Mouse (Mus musculus) heart, embryonic 14.5 days (tissue): ENCODE measurements around the gene Erbb3. TPM values are rescaled to one million over a fixed set of nuclear protein-coding genes. Genes with fewer than 3 reads are reported as not detected.
A peak's percentile ranks its signal among the peaks of the same experiment; 100 is the strongest.
"Not testable (repeated sequence)": the region's sequence is repeated elsewhere in the genome, so short reads cannot be mapped to it uniquely, and the experiment has no call there.

Experiments used
- ATAC-seq: fragments of 200-750 bp; cut with Nextera tagmentation; 2 replicates; pipeline ENCODE4 v1.8.0; 2017; ENCODE audit warnings: low read depth, moderate TSS enrichment; ENCODE audit not compliant: insufficient number of reproducible peaks, insufficient read depth, low FRiP score
- H3K27ac ChIP-seq, 2 experiments: fragments of 200-500 bp in 1 of 2; fragments of 300-500 bp in 1 of 2; sonication (generic) in 1 of 2; replicated peaks in 1 of 2; 2 replicates each; pipeline ENCODE4 v1.5.1; 2012 to 2014; ENCODE audit warnings: low read depth in 2 of 2, low read length in 2 of 2, control low read depth in 1 of 2, mild to moderate bottlenecking in 1 of 2, mixed read lengths in 1 of 2; ENCODE audit not compliant: control insufficient read depth in 1 of 2, insufficient read depth in 1 of 2
- H3K27me3 ChIP-seq: fragments of 300-500 bp; sonication (generic); 2 replicates; pipeline ENCODE4 v1.6.1; 2014; ENCODE audit warnings: mild to moderate bottlenecking, low read length, control low read depth; ENCODE audit not compliant: control insufficient read depth, insufficient read depth
- H3K36me3 ChIP-seq: fragments of 300-500 bp; sonication (generic); 2 replicates; pipeline ENCODE4 v1.6.1; 2014; ENCODE audit warnings: mild to moderate bottlenecking, control low read depth, low read length, mixed read lengths; ENCODE audit not compliant: control insufficient read depth, insufficient read depth
- H3K4me1 ChIP-seq, 2 experiments: fragments of 200-500 bp in 1 of 2; fragments of 300-500 bp in 1 of 2; sonication (generic) in 1 of 2; 2 replicates each; pipeline ENCODE4 v1.6.1; 2012 to 2014; ENCODE audit warnings: low read length in 2 of 2, control low read depth in 1 of 2, mixed read lengths in 1 of 2; ENCODE audit not compliant: control insufficient read depth in 2 of 2, insufficient read depth in 2 of 2
- H3K4me2 ChIP-seq: fragments of 300-500 bp; sonication (generic); 2 replicates; pipeline ENCODE4 v1.6.1; 2014; ENCODE audit warnings: mild to moderate bottlenecking, low read length
- H3K4me3 ChIP-seq, 2 experiments: fragments of 200-500 bp in 1 of 2; fragments of 300-500 bp in 1 of 2; sonication (generic) in 1 of 2; 2 replicates each; pipeline ENCODE4 v1.5.1; 2012 to 2014; ENCODE audit warnings: low read length in 2 of 2, mild to moderate bottlenecking in 2 of 2, control low read depth in 1 of 2, low read depth in 1 of 2, moderate library complexity in 1 of 2; ENCODE audit not compliant: control insufficient read depth in 1 of 2, insufficient read depth in 1 of 2
- H3K9ac ChIP-seq: fragments of 300-500 bp; sonication (generic); 2 replicates; pipeline ENCODE4 v1.6.1; 2014; ENCODE audit warnings: mild to moderate bottlenecking, low read length
- H3K9me3 ChIP-seq: fragments of 300-500 bp; sonication (generic); 2 replicates; pipeline ENCODE4 v1.6.1; 2016; ENCODE audit warnings: low read length, control low read depth; ENCODE audit not compliant: control insufficient read depth
- WGBS: fragments of 180-500 bp; shearing (Covaris S2); extraction: QIAGEN DNeasy Blood & Tissue Kit; methylation state at CpG from one replicate; pipeline ENCODE4 v1.1.7; 2014; 5-methylcytosine and 5-hydroxymethylcytosine counted together
- polyA plus RNA-seq: library from polyadenylated mRNA; unstranded; fragments of >200 nt; fragmentation: Nextera tagmentation; extraction: Ambion mirVana; gene quantifications from 2 replicates; pipeline ENCODE4 v1.2.1, GENCODE M21; 2014

Erbb3 gene
- polyA plus RNA-seq, 1 experiment from 2014 or later, result 2.9 TPM

DNA sequence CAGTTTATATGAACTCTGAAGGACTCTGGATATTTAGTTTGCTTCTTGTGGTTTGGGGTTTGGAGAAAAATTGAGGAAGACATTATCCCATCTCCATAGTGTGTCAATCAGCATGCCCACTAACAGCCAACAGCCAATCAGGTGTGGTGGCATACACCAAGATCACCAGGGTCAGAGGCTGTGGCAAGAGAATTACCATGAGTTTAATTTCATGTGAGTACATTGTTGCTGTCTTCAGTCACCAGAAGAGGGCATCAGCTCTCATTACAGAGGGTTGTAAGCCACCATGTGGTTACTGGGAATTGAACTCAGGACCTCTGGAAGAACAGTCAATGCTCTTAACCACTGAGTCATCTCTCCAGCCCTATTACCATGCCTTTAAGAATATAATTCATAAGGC lies 33.2 kb downstream of the Erbb3 start:
- H3K9ac ChIP-seq, result no peak overlapping the region
- H3K27ac ChIP-seq, result no peak overlapping the region
- H3K4me1 ChIP-seq, result no peaks in the 10 kb centered on the region
- no peak overlapping the region for H3K4me3 ChIP-seq
- no peak for ATAC-seq
- no peaks in the 10 kb centered on the region for H3K27me3 ChIP-seq
- peaks cover 43% of the 10 kb centered on the region for H3K36me3 ChIP-seq
- H3K9me3 ChIP-seq, result no peaks in the 10 kb centered on the region
- H3K4me2 ChIP-seq, result no peak overlapping the region

GRCm38 (mm10) chr10:128555567-128555966 lies 33.9 kb downstream of the Erbb3 start:
- not testable (repeated sequence) for H3K9ac ChIP-seq, H3K27ac ChIP-seq, H3K9me3 ChIP-seq, H3K4me3 ChIP-seq, H3K27me3 ChIP-seq, H3K4me2 ChIP-seq, ATAC-seq, H3K4me1 ChIP-seq
- WGBS, result 79% methylated on average over 1 of the region's 1 CpGs
- H3K36me3 ChIP-seq, result peaks cover 36% of the 10 kb centered on the region

- H3K27ac ChIP-seq, H3K4me2 ChIP-seq, ATAC-seq, H3K27me3 ChIP-seq, H3K9ac ChIP-seq, H3K4me1 ChIP-seq, H3K4me3 ChIP-seq, H3K9me3 ChIP-seq, H3K36me3 ChIP-seq: not testable (repeated sequence)
- 79% methylated on average over 11 of the region's 11 CpGs for WGBS
These were observed 39.2 kb downstream of the Erbb3 start for GRCm38 (mm10) chr10:128550144-128550823.

- WGBS, result 68% methylated on average over 6 of the region's 6 CpGs
- 0 out of 2 replicates have a peak overlapping the region, but pooled peaks have one; percentile 7 for H3K4me2 ChIP-seq
- H3K4me3 ChIP-seq, H3K9ac ChIP-seq, ATAC-seq, H3K9me3 ChIP-seq, H3K27me3 ChIP-seq, H3K4me1 ChIP-seq: not testable (repeated sequence)
- H3K36me3 ChIP-seq, result peaks cover 13% of the 10 kb centered on the region
- peak overlapping the region in 1 of 2 experiments; percentile 92; a peak in 1 of 4 replicates for H3K27ac ChIP-seq
These were observed 39.8 kb downstream of the Erbb3 start for GRCm38 (mm10) chr10:128549682-128550057.

DNA sequence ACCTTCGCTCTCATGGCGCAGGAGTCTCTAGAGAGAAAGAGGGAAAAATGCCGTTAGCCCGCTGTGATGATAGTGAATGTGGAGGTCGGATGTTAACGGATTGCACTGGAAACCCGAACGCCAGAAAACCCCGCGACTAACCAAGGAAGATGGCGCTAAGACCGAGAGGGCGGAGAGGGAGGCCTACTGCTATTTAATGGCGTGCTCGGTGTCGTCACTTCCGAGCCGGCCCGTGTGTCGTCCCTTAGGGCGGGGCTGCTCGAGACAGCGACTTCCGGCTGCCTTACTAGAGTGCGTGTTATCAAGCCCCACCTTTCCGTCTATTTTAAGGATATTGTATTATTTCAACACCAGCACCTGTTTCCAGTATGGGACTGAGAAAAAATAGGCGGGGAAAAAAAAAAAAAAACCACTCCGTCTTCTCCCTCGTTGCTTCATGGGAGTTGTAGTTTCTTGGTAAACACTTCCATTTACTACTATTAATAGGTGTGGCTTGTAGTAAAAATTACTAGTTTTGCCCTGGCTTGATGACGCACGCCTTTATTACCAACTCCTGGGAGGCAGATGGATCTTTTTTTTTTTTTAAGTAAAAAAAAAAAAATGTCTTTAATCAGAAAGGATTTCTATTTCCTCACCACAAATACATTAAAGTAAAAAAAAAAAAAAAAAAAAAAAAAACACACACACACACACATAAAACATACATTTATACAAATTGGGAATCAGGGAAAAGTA lies 40.3 kb downstream of the Erbb3 start, which contains the start of gene Rpl41:
Gene Rpl41, minus strand, starts transcription at position 359 of the 735 bp plus-strand sequence.
- ATAC-seq, result peak; percentile 88
- Histone ChIP-seq H3K27me3 (no peaks in the 10 kb centered on the region), H3K9ac (peak within 1 kb of the TSS; percentile 97), H3K4me3 (peak within 1 kb of the TSS; percentile 65 to 79), H3K9me3 (no peaks in the 10 kb centered on the region), H3K4me2 (peak within 1 kb of the TSS; percentile 71), H3K36me3 (peaks cover 19% of the 10 kb centered on the region), H3K27ac (peak within 1 kb of the TSS; percentile 82 to 92), H3K4me1 (peaks cover 2 to 8% of the 10 kb centered on the region in 2 experiments)
- under 1% methylated on average over 31 of the region's 31 CpGs for WGBS

GRCm38 (mm10) chr10:128548051-128548791 lies 41.2 kb downstream of the Erbb3 start:
- peak overlapping the region; percentile 71 for H3K4me2 ChIP-seq

DNA sequence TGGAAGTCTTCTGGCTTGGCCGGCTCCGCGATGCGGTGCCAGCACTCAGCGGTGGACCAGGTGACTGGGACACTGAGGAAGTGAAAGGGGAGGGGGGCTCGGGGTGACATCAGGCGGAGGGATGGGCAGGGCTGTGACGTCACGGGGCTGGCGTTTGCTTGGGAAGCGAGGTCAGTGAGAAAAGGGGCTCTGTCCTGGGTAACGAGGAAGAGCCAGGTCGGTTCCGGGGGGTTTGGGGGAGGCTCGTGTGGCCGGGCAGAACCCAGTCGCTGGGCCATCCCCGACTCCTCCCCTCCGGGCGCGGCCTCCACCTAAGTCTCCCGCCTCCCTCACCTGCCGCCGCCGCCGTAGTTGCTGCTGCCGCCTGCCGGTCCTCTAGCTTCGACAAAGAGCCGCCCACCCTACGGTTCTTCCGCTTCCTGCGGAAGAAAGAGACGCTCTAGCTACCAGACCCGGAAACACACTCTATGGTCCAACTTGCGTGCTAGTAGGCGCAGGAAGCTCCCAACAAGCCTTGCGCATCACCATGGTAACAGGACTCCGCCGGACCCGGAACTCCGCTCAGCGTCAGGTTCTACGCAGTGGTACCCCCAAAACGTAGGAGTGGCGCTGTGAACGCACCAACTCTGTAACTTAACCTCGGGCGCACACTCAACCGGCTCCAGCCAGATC lies 42.0 kb downstream of the Erbb3 start, which contains the start of gene Zc3h10:
Gene Zc3h10, minus strand, starts transcription at position 414 of the 672 bp plus-strand sequence.
- Histone ChIP-seq H3K4me2 (peak within 1 kb of the TSS; percentile 71), H3K4me1 (peaks cover 2 to 14% of the 10 kb centered on the region in 2 experiments), H3K36me3 (peaks cover 33% of the 10 kb centered on the region), H3K27me3 (no peaks in the 10 kb centered on the region), H3K4me3 (peak within 1 kb of the TSS; percentile 65 to 79), H3K9ac (peak within 1 kb of the TSS; percentile 97), H3K9me3 (no peaks in the 10 kb centered on the region), H3K27ac (peak within 1 kb of the TSS; percentile 82 to 92)
- peak; percentile 87 for ATAC-seq
- under 1% methylated on average over 46 of the region's 50 CpGs for WGBS

More at GRCm38 (mm10) chr10:128548051-128548791, 41.2 kb downstream of the Erbb3 start:
- Histone ChIP-seq H3K27ac (peak overlapping the region; percentile 82 to 92), H3K36me3 (peaks cover 27% of the 10 kb centered on the region), H3K9ac (peak overlapping the region; percentile 97), H3K4me1 (peaks cover 2 to 11% of the 10 kb centered on the region in 2 experiments), H3K4me3 (peak overlapping the region; percentile 65 to 79)
- not testable (repeated sequence) for H3K9me3 ChIP-seq, ATAC-seq, H3K27me3 ChIP-seq
- whole genome bisulfite sequencing, result under 1% methylated on average over 20 of the region's 30 CpGs
